Mouse (Mus musculus) stomach, postnatal 0 days (tissue): ENCODE results near the gene Usp45. TPM values are rescaled to one million over a fixed set of nuclear protein-coding genes. Genes with fewer than 3 reads are reported as not detected.

Experiments used
- ATAC-seq: fragments of 200-750 bp; cut with Nextera tagmentation; 2 replicates; pipeline ENCODE4 v1.8.0; 2017; ENCODE audit not compliant: low FRiP score, low TSS enrichment
- DNase-seq: peaks from one replicate; pipeline ENCODE4 v3.0.0-alpha.2; 2016; ENCODE audit warnings: low spot score
- H3K27ac ChIP-seq: fragments of 300-500 bp; sonication (generic); replicated peaks from 2 replicates; pipeline ENCODE4 v1.5.1; 2014; ENCODE audit warnings: mild to moderate bottlenecking, control low read depth
- H3K27me3 ChIP-seq: fragments of 300-500 bp; sonication (generic); 2 replicates; pipeline ENCODE4 v1.6.1; 2014; ENCODE audit warnings: low read length; ENCODE audit not compliant: control insufficient read depth, insufficient read depth
- H3K36me3 ChIP-seq: fragments of 300-500 bp; sonication (generic); 2 replicates; pipeline ENCODE4 v1.6.1; 2014; ENCODE audit warnings: low read length, mixed read lengths; ENCODE audit not compliant: control insufficient read depth, insufficient read depth
- H3K4me1 ChIP-seq: fragments of 300-500 bp; sonication (generic); replicated peaks from 2 replicates; pipeline ENCODE4 v1.6.1; 2014; ENCODE audit warnings: antibody characterized with exemption; ENCODE audit not compliant: control insufficient read depth, insufficient read depth
- H3K4me2 ChIP-seq: fragments of 300-500 bp; sonication (generic); replicated peaks from 2 replicates; pipeline ENCODE4 v1.6.1; 2014; ENCODE audit warnings: low read depth, mild to moderate bottlenecking, control low read depth, moderate library complexity
- H3K4me3 ChIP-seq: fragments of 300-500 bp; sonication (generic); 2 replicates; pipeline ENCODE4 v1.5.1; 2014; ENCODE audit warnings: low read depth, low read length, control low read depth
- H3K9ac ChIP-seq: fragments of 300-500 bp; sonication (generic); 2 replicates; pipeline ENCODE4 v1.6.1; 2014; ENCODE audit warnings: mild to moderate bottlenecking, low read length, control low read depth, mixed read lengths
- H3K9me3 ChIP-seq: fragments of 300-500 bp; sonication (generic); 2 replicates; pipeline ENCODE4 v1.6.1; 2016; ENCODE audit warnings: low read length; ENCODE audit not compliant: control insufficient read depth
- CTCF ChIP-seq: IDR thresholded peaks from 2 replicates; pipeline ENCODE4 v1.5.1; 2016; ENCODE audit warnings: antibody characterized with exemption, low read depth, mild to moderate bottlenecking, moderate library complexity
- EP300 ChIP-seq: optimal IDR thresholded peaks from 2 replicates; pipeline ENCODE3; 2016; ENCODE audit warnings: antibody characterized with exemption
- WGBS: fragments of 180-500 bp; shearing (Covaris S2); extraction: QIAGEN DNeasy Blood & Tissue Kit; methylation state at CpG from one replicate; pipeline ENCODE4 v1.1.7; 2014; 5-methylcytosine and 5-hydroxymethylcytosine counted together
- polyA plus RNA-seq: library from polyadenylated mRNA; unstranded; fragments of >200 nt; fragmentation: Nextera tagmentation; extraction: Ambion mirVana; gene quantifications from 2 replicates; pipeline ENCODE4 v1.2.1, GENCODE M21; 2015

The Usp45 gene
- polyA plus RNA-seq, 1 experiment from 2014 or later, result 2.7 TPM

- Histone ChIP-seq H3K4me2 (no peak overlapping the region), H3K9ac (no peak overlapping the region), H3K4me3 (no peak overlapping the region), H3K4me1 (no peaks in the 10 kb centered on the region; the same call in 1 of the 2 replicates), H3K9me3 (no peaks in the 10 kb centered on the region), H3K27ac (no peak overlapping the region), H3K27me3 (no peaks in the 10 kb centered on the region), H3K36me3 (peaks cover 18% of the 10 kb centered on the region)
- DNase-seq (peak; percentile 40), ATAC-seq (peak; percentile 85; the same call in 1 of the 2 replicates)
- 82% methylated on average over 12 of the region's 12 CpGs for WGBS
- TF ChIP-seq CTCF, result no peak
- no peak for TF ChIP-seq EP300
These were observed 14.1 kb downstream of the Usp45 start for GRCm38 (mm10) chr4:21780816-21781726.

GRCm38 (mm10) chr4:21786268-21786667 lies 19.3 kb downstream of the Usp45 start:
- Histone ChIP-seq H3K27me3 (no peaks in the 10 kb centered on the region), H3K27ac (no peak overlapping the region), H3K36me3 (peaks cover 19% of the 10 kb centered on the region), H3K4me2 (no peak overlapping the region), H3K9ac (no peak overlapping the region), H3K4me3 (no peak overlapping the region), H3K4me1 (no peaks in the 10 kb centered on the region), H3K9me3 (no peaks in the 10 kb centered on the region)
- 96% methylated on average over 12 of the region's 12 CpGs for WGBS
- DNase-seq (no peak), ATAC-seq (no peak)
- TF ChIP-seq CTCF (no peak), EP300 (no peak)

GRCm38 (mm10) chr4:21788903-21789302 lies 21.9 kb downstream of the Usp45 start:
- no peak overlapping the region for H3K4me2 ChIP-seq
- no peak for DNase-seq
- WGBS, result 91% methylated on average over 6 of the region's 6 CpGs

GRCm38 (mm10) chr4:21789836-21790235 lies 22.9 kb downstream of the Usp45 start:
- no peak for TF ChIP-seq CTCF
- no peak for TF ChIP-seq EP300
- WGBS, result 87% methylated on average over 4 of the region's 4 CpGs
- H3K27ac ChIP-seq, result no peak overlapping the region
- DNase-seq, result no peak
- H3K9ac ChIP-seq, result no peak overlapping the region
- peaks cover 8% of the 10 kb centered on the region for H3K36me3 ChIP-seq
- no peak for ATAC-seq
- H3K27me3 ChIP-seq, result no peaks in the 10 kb centered on the region
- no peak overlapping the region for H3K4me2 ChIP-seq
- no peak overlapping the region for H3K4me3 ChIP-seq
- H3K4me1 ChIP-seq, result no peaks in the 10 kb centered on the region
- H3K9me3 ChIP-seq, result no peaks in the 10 kb centered on the region

More at GRCm38 (mm10) chr4:21788903-21789302, 21.9 kb downstream of the Usp45 start:
- H3K4me1 ChIP-seq, result no peaks in the 10 kb centered on the region
- H3K36me3 ChIP-seq, result peaks cover 14% of the 10 kb centered on the region
- TF ChIP-seq EP300 (no peak), CTCF (no peak)
- H3K4me3 ChIP-seq, result no peak overlapping the region
- ATAC-seq, result no peak
- no peaks in the 10 kb centered on the region for H3K27me3 ChIP-seq
- no peak overlapping the region for H3K9ac ChIP-seq
- no peak overlapping the region for H3K27ac ChIP-seq
- no peaks in the 10 kb centered on the region for H3K9me3 ChIP-seq

- DNase-seq (no peak), ATAC-seq (no peak)
- Histone ChIP-seq H3K27ac (no peak overlapping the region), H3K4me1 (no peaks in the 10 kb centered on the region), H3K36me3 (peaks cover 2% of the 10 kb centered on the region; the same call in 1 of the 2 replicates), H3K4me2 (no peak overlapping the region), H3K27me3 (no peaks in the 10 kb centered on the region), H3K9me3 (no peaks in the 10 kb centered on the region), H3K4me3 (no peak overlapping the region), H3K9ac (no peak overlapping the region)
- TF ChIP-seq CTCF (no peak), EP300 (no peak)
- 51% methylated on average over 3 of the region's 3 CpGs for WGBS
These were observed 26.7 kb downstream of the Usp45 start for GRCm38 (mm10) chr4:21793631-21794030.

GRCm38 (mm10) chr4:21801013-21801412 lies 34.1 kb downstream of the Usp45 start:
- no peak for DNase-seq
- H3K4me2 ChIP-seq, result no peak overlapping the region
- H3K9ac ChIP-seq, result no peak overlapping the region
- H3K4me1 ChIP-seq, result no peaks in the 10 kb centered on the region
- H3K4me3 ChIP-seq, result no peak overlapping the region
- H3K27me3 ChIP-seq, result no peaks in the 10 kb centered on the region
- no peak for ATAC-seq
- H3K27ac ChIP-seq, result no peak overlapping the region
- TF ChIP-seq EP300, result no peak
- no peak for TF ChIP-seq CTCF
- peaks cover 19% of the 10 kb centered on the region for H3K36me3 ChIP-seq
- H3K9me3 ChIP-seq, result no peaks in the 10 kb centered on the region
- 95% methylated on average over 1 of the region's 1 CpGs for WGBS
